Mouse (Mus musculus) cortical plate, adult 2 months (tissue): Measurements from ENCODE around the gene Gapdh. TPM values are rescaled to one million over a fixed set of nuclear protein-coding genes. Genes with fewer than 3 reads are reported as not detected.
A peak's percentile ranks its signal among the peaks of the same experiment; 100 is the strongest.

Experiments
- H3K27ac ChIP-seq: fragments of 200-500 bp; 2 replicates; pipeline ENCODE4 v1.5.1; 2012; ENCODE audit warnings: low read length, control low read depth, inconsistent platforms; ENCODE audit not compliant: insufficient read depth
- H3K4me1 ChIP-seq: fragments of 200-500 bp; 2 replicates; pipeline ENCODE4 v1.6.1; 2011; ENCODE audit warnings: low read length; ENCODE audit not compliant: control insufficient read depth, insufficient read depth
- H3K4me3 ChIP-seq: fragments of 200-500 bp; 2 replicates; pipeline ENCODE4 v1.5.1; 2011; ENCODE audit warnings: mild to moderate bottlenecking, low read length, control low read depth; ENCODE audit not compliant: insufficient read depth
- CTCF ChIP-seq: fragments of 200-500 bp; IDR thresholded peaks from 2 replicates; pipeline ENCODE4 v1.5.1; 2011; ENCODE audit warnings: mild to moderate bottlenecking, control low read depth, low read length; ENCODE audit not compliant: insufficient read depth; ENCODE audit errors: extremely low read depth
- POLR2A ChIP-seq: fragments of 200-500 bp; IDR thresholded peaks from 2 replicates; pipeline ENCODE4 v1.6.1; 2011; ENCODE audit warnings: mild to moderate bottlenecking, low read length, control low read depth; ENCODE audit not compliant: insufficient read depth; ENCODE audit errors: extremely low read depth
- polyA plus RNA-seq: library from polyadenylated mRNA; depleted of rRNA; stranded (reverse); fragments of >200 nt; gene quantifications from 2 replicates; pipeline ENCODE4 v1.2.3, GENCODE M21; 2012

The Gapdh gene
- polyA plus RNA-seq, 1 experiment = 4,549 TPM

- H3K4me3 ChIP-seq = no peak overlapping the region
- H3K4me1 ChIP-seq = peaks cover 1% of the 10 kb centered on the region; the same call in 1 of the 2 replicates
- TF ChIP-seq POLR2A = peak; percentile 63
- TF ChIP-seq CTCF = no peak
- H3K27ac ChIP-seq = no peak overlapping the region
These were observed 5.2 kb downstream of the Gapdh start for GRCm38 (mm10) chr6:125160854-125161760.

GRCm38 (mm10) chr6:125160558-125160853, 5.8 kb downstream of the Gapdh start:
- Histone ChIP-seq H3K4me1 (peaks cover 1% of the 10 kb centered on the region; the same call in 1 of the 2 replicates), H3K4me3 (no peak overlapping the region), H3K27ac (no peak overlapping the region)
- TF ChIP-seq POLR2A (no peak), CTCF (no peak)

- Histone ChIP-seq H3K4me1 (peaks cover 1% of the 10 kb centered on the region; the same call in 1 of the 2 replicates), H3K4me3 (no peak overlapping the region), H3K27ac (no peak overlapping the region)
- TF ChIP-seq POLR2A = no peak
- no peak for TF ChIP-seq CTCF
These were observed 6.3 kb downstream of the Gapdh start for GRCm38 (mm10) chr6:125159773-125160557.

- Histone ChIP-seq H3K27ac (no peak overlapping the region), H3K4me1 (peaks cover 1% of the 10 kb centered on the region; the same call in 1 of the 2 replicates), H3K4me3 (no peak overlapping the region)
- TF ChIP-seq CTCF (no peak), POLR2A (no peak)
These were observed 7.2 kb downstream of the Gapdh start for GRCm38 (mm10) chr6:125158944-125159492.

GRCm38 (mm10) chr6:125156903-125157614, 9.2 kb downstream of the Gapdh start:
- Histone ChIP-seq H3K4me1 (peaks cover 1% of the 10 kb centered on the region; the same call in 1 of the 2 replicates), H3K27ac (peak overlapping the region; percentile 28; the same call in 1 of the 2 replicates), H3K4me3 (no peak overlapping the region)
- TF ChIP-seq CTCF = no peak
- TF ChIP-seq POLR2A = no peak

- H3K27ac ChIP-seq = no peak overlapping the region
- TF ChIP-seq POLR2A (no peak), CTCF (no peak)
- peaks cover 1% of the 10 kb centered on the region; the same call in 1 of the 2 replicates for H3K4me1 ChIP-seq
- H3K4me3 ChIP-seq = no peak overlapping the region
These were observed 9.8 kb downstream of the Gapdh start for GRCm38 (mm10) chr6:125156491-125156890.

GRCm38 (mm10) chr6:125155262-125155661, 11.0 kb downstream of the Gapdh start:
- Histone ChIP-seq H3K4me3 (no peak overlapping the region), H3K27ac (no peak overlapping the region), H3K4me1 (no peaks in the 10 kb centered on the region)
- TF ChIP-seq CTCF (no peak), POLR2A (no peak)

GRCm38 (mm10) chr6:125154550-125154949, 11.7 kb downstream of the Gapdh start:
- H3K4me1 ChIP-seq = 0 out of 2 replicates have a peak, but pooled peaks cover under 1% of the 10 kb centered on the region
- TF ChIP-seq POLR2A (no peak), CTCF (peak; percentile 23; the same call in 1 of the 2 replicates)
- no peak overlapping the region for H3K27ac ChIP-seq
- no peak overlapping the region for H3K4me3 ChIP-seq

- TF ChIP-seq POLR2A (no peak), CTCF (no peak)
- Histone ChIP-seq H3K4me3 (no peak overlapping the region), H3K4me1 (peaks cover 5% of the 10 kb centered on the region), H3K27ac (no peak overlapping the region)
These were observed 12.6 kb downstream of the Gapdh start for GRCm38 (mm10) chr6:125153682-125154081.
